Mouse (Mus musculus): ENCODE results near the gene Dmc1. TPM values are rescaled to one million over a fixed set of nuclear protein-coding genes. Genes with fewer than 3 reads are reported as not detected.

The Dmc1 gene
- polyA plus RNA-seq, 1 experiment from 2014 or later, result 1.5 TPM

GRCm38 (mm10) chr15:79581581-79581980 is 23.3 kb downstream of the Dmc1 start:
- H3K27ac ChIP-seq (ENCODE audit: low read depth, low read length), result no peak overlapping the region
- no peaks in the 10 kb centered on the region for H3K9me3 ChIP-seq (ENCODE audit: control insufficient read depth, low read length)
- 53% methylated on average over 1 of the region's 1 CpGs for WGBS
- no peak overlapping the region for H3K9ac ChIP-seq (ENCODE audit: low read length)
- no peak for DNase-seq (ENCODE audit: low spot score)
- H3K27me3 ChIP-seq (ENCODE audit: control insufficient read depth, insufficient read depth, low read length), result no peaks in the 10 kb centered on the region
- no peak for ATAC-seq (ENCODE audit: insufficient read depth, low FRiP score, low TSS enrichment)
- no peaks in the 10 kb centered on the region for H3K36me3 ChIP-seq (ENCODE audit: control insufficient read depth, insufficient read depth, low read length)
- H3K4me2 ChIP-seq (ENCODE audit: low read depth), result no peak overlapping the region
- no peaks in the 10 kb centered on the region for H3K4me1 ChIP-seq (ENCODE audit: control insufficient read depth, insufficient read depth, low read length)
- no peak overlapping the region for H3K4me3 ChIP-seq (ENCODE audit: low read depth, low read length)

- H3K36me3 ChIP-seq (ENCODE audit: control insufficient read depth, insufficient read depth, low read length), result no peaks in the 10 kb centered on the region
- H3K4me1 ChIP-seq (ENCODE audit: control insufficient read depth, insufficient read depth, low read length), result no peaks in the 10 kb centered on the region
- H3K9me3 ChIP-seq (ENCODE audit: control insufficient read depth, low read length), result no peaks in the 10 kb centered on the region
- no peak overlapping the region for H3K27ac ChIP-seq (ENCODE audit: low read depth, low read length)
- no peak for ATAC-seq (ENCODE audit: insufficient read depth, low FRiP score, low TSS enrichment)
- DNase-seq (ENCODE audit: low spot score), result no peak
- H3K4me3 ChIP-seq (ENCODE audit: low read depth, low read length), result no peak overlapping the region
- no peak overlapping the region for H3K4me2 ChIP-seq (ENCODE audit: low read depth)
- 78% methylated on average over 6 of the region's 6 CpGs for WGBS
- H3K27me3 ChIP-seq (ENCODE audit: control insufficient read depth, insufficient read depth, low read length), result no peaks in the 10 kb centered on the region
- H3K9ac ChIP-seq (ENCODE audit: low read length), result no peak overlapping the region
Measured at GRCm38 (mm10) chr15:79577671-79578426, 27.1 kb downstream of the Dmc1 start.

- Histone ChIP-seq H3K4me3 (ENCODE audit: low read depth, low read length) (no peak overlapping the region), H3K27ac (ENCODE audit: low read depth, low read length) (no peak overlapping the region), H3K27me3 (ENCODE audit: control insufficient read depth, insufficient read depth, low read length) (no peaks in the 10 kb centered on the region), H3K4me1 (ENCODE audit: control insufficient read depth, insufficient read depth, low read length) (no peaks in the 10 kb centered on the region), H3K36me3 (ENCODE audit: control insufficient read depth, insufficient read depth, low read length) (no peaks in the 10 kb centered on the region), H3K4me2 (ENCODE audit: low read depth) (no peak overlapping the region), H3K9me3 (ENCODE audit: control insufficient read depth, low read length) (no peaks in the 10 kb centered on the region), H3K9ac (ENCODE audit: low read length) (no peak overlapping the region)
- WGBS, result 89% methylated on average over 2 of the region's 2 CpGs
- DNase-seq (ENCODE audit: low spot score), result no peak
- ATAC-seq (ENCODE audit: insufficient read depth, low FRiP score, low TSS enrichment), result no peak
Measured at GRCm38 (mm10) chr15:79576947-79577346, 28.0 kb downstream of the Dmc1 start.

GRCm38 (mm10) chr15:79575543-79576222 is 29.2 kb downstream of the Dmc1 start:
- no peak for DNase-seq (ENCODE audit: low spot score)
- H3K27me3 ChIP-seq (ENCODE audit: control insufficient read depth, insufficient read depth, low read length), result no peaks in the 10 kb centered on the region
- no peak overlapping the region for H3K9ac ChIP-seq (ENCODE audit: low read length)
- no peak overlapping the region for H3K27ac ChIP-seq (ENCODE audit: low read depth, low read length)
- no peak for ATAC-seq (ENCODE audit: insufficient read depth, low FRiP score, low TSS enrichment)
- no peaks in the 10 kb centered on the region for H3K9me3 ChIP-seq (ENCODE audit: control insufficient read depth, low read length)
- H3K4me1 ChIP-seq (ENCODE audit: control insufficient read depth, insufficient read depth, low read length), result no peaks in the 10 kb centered on the region
- no peak overlapping the region for H3K4me3 ChIP-seq (ENCODE audit: low read depth, low read length)
- no peaks in the 10 kb centered on the region for H3K36me3 ChIP-seq (ENCODE audit: control insufficient read depth, insufficient read depth, low read length)
- WGBS, result 78% methylated on average over 1 of the region's 1 CpGs
- no peak overlapping the region for H3K4me2 ChIP-seq (ENCODE audit: low read depth)

GRCm38 (mm10) chr15:79562417-79562816 is 42.5 kb downstream of the Dmc1 start:
- no peaks in the 10 kb centered on the region for H3K36me3 ChIP-seq (ENCODE audit: control insufficient read depth, insufficient read depth, low read length)
- ATAC-seq (ENCODE audit: insufficient read depth, low FRiP score, low TSS enrichment) (no peak), DNase-seq (ENCODE audit: low spot score) (no peak)
- H3K4me3 ChIP-seq (ENCODE audit: low read depth, low read length), result no peak overlapping the region
- H3K27ac ChIP-seq (ENCODE audit: low read depth, low read length), result no peak overlapping the region
- H3K4me1 ChIP-seq (ENCODE audit: control insufficient read depth, insufficient read depth, low read length), result no peaks in the 10 kb centered on the region
- H3K27me3 ChIP-seq (ENCODE audit: control insufficient read depth, insufficient read depth, low read length), result no peaks in the 10 kb centered on the region
- H3K4me2 ChIP-seq (ENCODE audit: low read depth), result no peak overlapping the region
- no peak overlapping the region for H3K9ac ChIP-seq (ENCODE audit: low read length)
- no peaks in the 10 kb centered on the region for H3K9me3 ChIP-seq (ENCODE audit: control insufficient read depth, low read length)
- WGBS, result 91% methylated on average over 9 of the region's 9 CpGs

GRCm38 (mm10) chr15:79559649-79560048 is 45.3 kb downstream of the Dmc1 start:
- Histone ChIP-seq H3K4me2 (ENCODE audit: low read depth) (no peak overlapping the region), H3K27me3 (ENCODE audit: control insufficient read depth, insufficient read depth, low read length) (no peaks in the 10 kb centered on the region), H3K27ac (ENCODE audit: low read depth, low read length) (no peak overlapping the region), H3K4me1 (ENCODE audit: control insufficient read depth, insufficient read depth, low read length) (no peaks in the 10 kb centered on the region), H3K36me3 (ENCODE audit: control insufficient read depth, insufficient read depth, low read length) (no peaks in the 10 kb centered on the region), H3K4me3 (ENCODE audit: low read depth, low read length) (no peak overlapping the region), H3K9ac (ENCODE audit: low read length) (no peak overlapping the region), H3K9me3 (ENCODE audit: control insufficient read depth, low read length) (no peaks in the 10 kb centered on the region)
- no peak for DNase-seq (ENCODE audit: low spot score)
- WGBS, result 74% methylated on average over 3 of the region's 3 CpGs
- no peak for ATAC-seq (ENCODE audit: insufficient read depth, low FRiP score, low TSS enrichment)

- no peak overlapping the region for H3K9ac ChIP-seq (ENCODE audit: low read length)
Measured at GRCm38 (mm10) chr15:79552566-79552965, 52.3 kb downstream of the Dmc1 start.

GRCm38 (mm10) chr15:79548226-79548625 is 56.7 kb downstream of the Dmc1 start:
- DNase-seq (ENCODE audit: low spot score), result no peak

More at GRCm38 (mm10) chr15:79552566-79552965, 52.3 kb downstream of the Dmc1 start:
- Histone ChIP-seq H3K27ac (ENCODE audit: low read depth, low read length) (no peak overlapping the region), H3K4me1 (ENCODE audit: control insufficient read depth, insufficient read depth, low read length) (no peaks in the 10 kb centered on the region), H3K4me3 (ENCODE audit: low read depth, low read length) (no peak overlapping the region), H3K9me3 (ENCODE audit: control insufficient read depth, low read length) (no peaks in the 10 kb centered on the region), H3K4me2 (ENCODE audit: low read depth) (no peak overlapping the region), H3K36me3 (ENCODE audit: control insufficient read depth, insufficient read depth, low read length) (no peaks in the 10 kb centered on the region), H3K27me3 (ENCODE audit: control insufficient read depth, insufficient read depth, low read length) (no peaks in the 10 kb centered on the region)
- WGBS, result 80% methylated on average over 5 of the region's 5 CpGs
- ATAC-seq (ENCODE audit: insufficient read depth, low FRiP score, low TSS enrichment) (no peak), DNase-seq (ENCODE audit: low spot score) (no peak)

More at GRCm38 (mm10) chr15:79548226-79548625, 56.7 kb downstream of the Dmc1 start:
- 92% methylated on average over 2 of the region's 2 CpGs for WGBS
- peaks cover 3% of the 10 kb centered on the region for H3K36me3 ChIP-seq (ENCODE audit: control insufficient read depth, insufficient read depth, low read length)
- no peak overlapping the region for H3K27ac ChIP-seq (ENCODE audit: low read depth, low read length)
- H3K4me1 ChIP-seq (ENCODE audit: control insufficient read depth, insufficient read depth, low read length), result peaks cover 7% of the 10 kb centered on the region
- no peaks in the 10 kb centered on the region for H3K9me3 ChIP-seq (ENCODE audit: control insufficient read depth, low read length)
- H3K4me3 ChIP-seq (ENCODE audit: low read depth, low read length), result no peak overlapping the region
- no peak overlapping the region for H3K4me2 ChIP-seq (ENCODE audit: low read depth)
- ATAC-seq (ENCODE audit: insufficient read depth, low FRiP score, low TSS enrichment), result no peak
- H3K9ac ChIP-seq (ENCODE audit: low read length), result no peak overlapping the region
- H3K27me3 ChIP-seq (ENCODE audit: control insufficient read depth, insufficient read depth, low read length), result no peaks in the 10 kb centered on the region
